8 mouse cellular contexts compared by ENCODE assay signal in the genomic region with DNA sequence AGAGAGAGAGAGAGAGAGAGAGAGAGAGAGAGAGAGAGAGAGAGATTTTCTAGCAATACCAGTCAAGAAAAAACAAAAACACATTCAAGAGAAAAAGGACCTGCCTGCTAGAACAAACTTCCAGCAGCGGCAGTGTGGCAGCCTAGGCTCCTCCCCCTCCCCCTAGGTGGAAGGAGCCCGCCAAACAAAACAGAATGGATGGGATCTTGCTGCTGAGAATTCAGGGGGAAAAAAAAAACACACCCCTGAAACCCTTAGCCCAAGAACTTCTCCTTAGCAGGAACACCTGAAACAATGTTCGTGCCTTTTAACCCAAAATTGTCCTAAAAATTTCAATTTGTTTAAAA. TPM values are rescaled to one million over a fixed set of nuclear protein-coding genes. Genes with fewer than 3 reads are reported as not detected.
A peak's percentile ranks its signal among the peaks of the same experiment; 100 is the strongest.
DNase-seq lines count a peak whose midpoint lies in the region; ATAC-seq lines count a peak whose summit lies in the region.

No protein-coding gene starts in this region.

- ATAC-seq in heart, embryonic 16.5 days (replicated peaks; ENCODE audit: extremely low read depth, insufficient read depth, low FRiP score): no peak
- ATAC-seq in hindbrain, embryonic 15.5 days (ENCODE audit: low FRiP score, low read depth): no peak
- no peak for ATAC-seq in midbrain, embryonic 14.5 days (ENCODE audit: low FRiP score, low TSS enrichment)

- H3K27ac ChIP-seq in heart, embryonic 16.5 days (ENCODE audit: low read length): no peak overlapping the region
- no peak overlapping the region for H3K27ac ChIP-seq in hindbrain, embryonic 15.5 days (replicated peaks)
- no peak overlapping the region for H3K27ac ChIP-seq in midbrain, embryonic 14.5 days (replicated peaks; ENCODE audit: low read depth, low read length)

- H3K36me3 ChIP-seq in heart, embryonic 16.5 days (ENCODE audit: control insufficient read depth, insufficient read depth): no peaks in the 10 kb centered on the region
- no peaks in the 10 kb centered on the region for H3K36me3 ChIP-seq in hindbrain, embryonic 15.5 days
- H3K36me3 ChIP-seq in midbrain, embryonic 14.5 days (ENCODE audit: control insufficient read depth, insufficient read depth, low read length): no peaks in the 10 kb centered on the region

- H3K4me2 ChIP-seq in heart, embryonic 16.5 days (ENCODE audit: low read depth, low read length): peak overlapping the region; percentile 61
- H3K4me2 ChIP-seq in hindbrain, embryonic 15.5 days: peak overlapping the region; percentile 54
- H3K4me2 ChIP-seq in midbrain, embryonic 14.5 days (ENCODE audit: low read length): peak overlapping the region; percentile 44

- no peaks in the 10 kb centered on the region for H3K9me3 ChIP-seq in heart, embryonic 16.5 days (replicated peaks; ENCODE audit: control insufficient read depth, low read length)
- no peaks in the 10 kb centered on the region for H3K9me3 ChIP-seq in hindbrain, embryonic 15.5 days
- H3K9me3 ChIP-seq in midbrain, embryonic 14.5 days (ENCODE audit: control insufficient read depth, low read length): no peaks in the 10 kb centered on the region

- H3K27me3 ChIP-seq in heart, embryonic 16.5 days (ENCODE audit: control insufficient read depth, insufficient read depth, low read length): no peaks in the 10 kb centered on the region
- no peaks in the 10 kb centered on the region for H3K27me3 ChIP-seq in hindbrain, embryonic 15.5 days
- no peaks in the 10 kb centered on the region for H3K27me3 ChIP-seq in midbrain, embryonic 14.5 days (ENCODE audit: control insufficient read depth, insufficient read depth, low read length)

- H3K4me3 ChIP-seq in heart, embryonic 16.5 days (ENCODE audit: low read length): peak overlapping the region; percentile 37
- H3K4me3 ChIP-seq in hindbrain, embryonic 15.5 days: peak overlapping the region; percentile 22
- H3K4me3 ChIP-seq in midbrain, embryonic 14.5 days (replicated peaks; ENCODE audit: low read depth, low read length): peak overlapping the region; percentile 9

- H3K4me1 ChIP-seq in heart, embryonic 16.5 days (ENCODE audit: control insufficient read depth, insufficient read depth, low read length): peaks cover 3% of the 10 kb centered on the region; the same call in 1 of the 2 replicates
- H3K4me1 ChIP-seq in hindbrain, embryonic 15.5 days (replicated peaks): peaks cover 12% of the 10 kb centered on the region
- H3K4me1 ChIP-seq in midbrain, embryonic 14.5 days (ENCODE audit: control insufficient read depth, insufficient read depth, low read length): 0 out of 2 replicates have a peak, but pooled peaks cover 3% of the 10 kb centered on the region

- peak overlapping the region; percentile 46 for H3K9ac ChIP-seq in heart, embryonic 16.5 days (ENCODE audit: low read length)
- 0 out of 2 replicates have a peak overlapping the region, but pooled peaks have one; percentile 3 for H3K9ac ChIP-seq in hindbrain, embryonic 15.5 days
- 0 out of 2 replicates have a peak overlapping the region, but pooled peaks have one; percentile 10 for H3K9ac ChIP-seq in midbrain, embryonic 14.5 days (replicated peaks; ENCODE audit: low read length)

- 9% methylated on average over 3 of the region's 3 CpGs for WGBS in heart, embryonic 16.5 days
- WGBS in hindbrain, embryonic 15.5 days: 0% methylated on average over 3 of the region's 3 CpGs
- WGBS in midbrain, embryonic 14.5 days: 2% methylated on average over 3 of the region's 3 CpGs

- DNase-seq in heart, adult 9 months (ENCODE audit: low spot score in 2 of 2): no peak
- peak; percentile 70 for DNase-seq in embryo, embryonic 10 days (ENCODE audit: low spot score)
- DNase-seq in midbrain, embryonic 14.5 days: peak; percentile 74
- no peak for DNase-seq in yolk sac, embryonic 10.5 days (ENCODE audit: low spot score)
- DNase-seq in cerebellum, adult 9-11 months: no peak
- DNase-seq in lung, adult 18-20 months: no peak

RNA-seq across cellular contexts. Expression of gene Treml2, which starts 17.6 kb away (rescaled TPM):
- 0.59 and 1.5 TPM in 2 replicates for polyA plus RNA-seq in heart, embryonic 16.5 days (2015; fragmentation: Nextera tagmentation; extraction: Ambion mirVana)
- polyA plus RNA-seq in hindbrain, embryonic 15.5 days (2015; fragmentation: Nextera tagmentation; extraction: Ambion mirVana): 0.13 and 0.21 TPM in 2 replicates
- 0.12 TPM in 1 of 2 replicates, not detected in the other for polyA plus RNA-seq in midbrain, embryonic 14.5 days (2014; fragmentation: Nextera tagmentation; extraction: Ambion mirVana)

RNA-seq across cellular contexts. Expression of gene Treml4, which starts 17.6 kb away (rescaled TPM):
- 0.11 and 0.21 TPM in 2 replicates for polyA plus RNA-seq in heart, embryonic 16.5 days (2015; fragmentation: Nextera tagmentation; extraction: Ambion mirVana)
- 0.30 and 1.1 TPM in 2 replicates for polyA plus RNA-seq in hindbrain, embryonic 15.5 days (2015; fragmentation: Nextera tagmentation; extraction: Ambion mirVana)
- not detected in 2 replicates for polyA plus RNA-seq in midbrain, embryonic 14.5 days (2014; fragmentation: Nextera tagmentation; extraction: Ambion mirVana)

RNA-seq across cellular contexts. Expression of gene Trem3, which starts 34.1 kb away (rescaled TPM):
- polyA plus RNA-seq in heart, embryonic 16.5 days (2015; fragmentation: Nextera tagmentation; extraction: Ambion mirVana): 0.30 TPM in 1 of 2 replicates, not detected in the other
- polyA plus RNA-seq in hindbrain, embryonic 15.5 days (2015; fragmentation: Nextera tagmentation; extraction: Ambion mirVana): not detected in 2 replicates
- polyA plus RNA-seq in midbrain, embryonic 14.5 days (2014; fragmentation: Nextera tagmentation; extraction: Ambion mirVana): not detected in 2 replicates

RNA-seq across cellular contexts. Expression of gene B430306N03Rik, which starts 34.2 kb away (rescaled TPM):
- 0.31 and 0.37 TPM in 2 replicates for polyA plus RNA-seq in heart, embryonic 16.5 days (2015; fragmentation: Nextera tagmentation; extraction: Ambion mirVana)
- 0.05 and 0.24 TPM in 2 replicates for polyA plus RNA-seq in hindbrain, embryonic 15.5 days (2015; fragmentation: Nextera tagmentation; extraction: Ambion mirVana)
- polyA plus RNA-seq in midbrain, embryonic 14.5 days (2014; fragmentation: Nextera tagmentation; extraction: Ambion mirVana): 0.55 TPM in 1 of 2 replicates, not detected in the other

RNA-seq across cellular contexts. Expression of gene Trem1, which starts 49.1 kb away (rescaled TPM):
- polyA plus RNA-seq in heart, embryonic 16.5 days (2015; fragmentation: Nextera tagmentation; extraction: Ambion mirVana): 0.08 and 0.11 TPM in 2 replicates
- not detected in 2 replicates for polyA plus RNA-seq in hindbrain, embryonic 15.5 days (2015; fragmentation: Nextera tagmentation; extraction: Ambion mirVana)
- not detected in 2 replicates for polyA plus RNA-seq in midbrain, embryonic 14.5 days (2014; fragmentation: Nextera tagmentation; extraction: Ambion mirVana)

Comparison
In these comparisons a context has a peak if more than half of its experiments do, and no peak if none do; other contexts are left out.
1. DNase-seq: peak in embryo, embryonic 10 days (single experiment) and midbrain, embryonic 14.5 days (single experiment); none in heart, adult 9 months (0 of 2), yolk sac, embryonic 10.5 days (single experiment), cerebellum, adult 9-11 months (single experiment) and lung, adult 18-20 months (0 of 2).
2. Peak in every context shown above with its lines, with median percentiles within 50 percentile points of each other: H3K4me2 ChIP-seq, H3K4me3 ChIP-seq and H3K9ac ChIP-seq.